Mouse (Mus musculus) monocyte, adult 2 months (primary cell): Measurements from ENCODE around the gene Amd1.
"Not testable (repeated sequence)": the region's sequence is repeated elsewhere in the genome, so short reads cannot be mapped to it uniquely, and the experiment has no call there.

ENCODE experiments used
- DNase-seq, 2 experiments: peaks; one replicate each; pipeline ENCODE4 v3.0.0; 2022; ENCODE audit warnings: low spot score in 2 of 2, low read depth in 1 of 2

Amd1 gene

DNA sequence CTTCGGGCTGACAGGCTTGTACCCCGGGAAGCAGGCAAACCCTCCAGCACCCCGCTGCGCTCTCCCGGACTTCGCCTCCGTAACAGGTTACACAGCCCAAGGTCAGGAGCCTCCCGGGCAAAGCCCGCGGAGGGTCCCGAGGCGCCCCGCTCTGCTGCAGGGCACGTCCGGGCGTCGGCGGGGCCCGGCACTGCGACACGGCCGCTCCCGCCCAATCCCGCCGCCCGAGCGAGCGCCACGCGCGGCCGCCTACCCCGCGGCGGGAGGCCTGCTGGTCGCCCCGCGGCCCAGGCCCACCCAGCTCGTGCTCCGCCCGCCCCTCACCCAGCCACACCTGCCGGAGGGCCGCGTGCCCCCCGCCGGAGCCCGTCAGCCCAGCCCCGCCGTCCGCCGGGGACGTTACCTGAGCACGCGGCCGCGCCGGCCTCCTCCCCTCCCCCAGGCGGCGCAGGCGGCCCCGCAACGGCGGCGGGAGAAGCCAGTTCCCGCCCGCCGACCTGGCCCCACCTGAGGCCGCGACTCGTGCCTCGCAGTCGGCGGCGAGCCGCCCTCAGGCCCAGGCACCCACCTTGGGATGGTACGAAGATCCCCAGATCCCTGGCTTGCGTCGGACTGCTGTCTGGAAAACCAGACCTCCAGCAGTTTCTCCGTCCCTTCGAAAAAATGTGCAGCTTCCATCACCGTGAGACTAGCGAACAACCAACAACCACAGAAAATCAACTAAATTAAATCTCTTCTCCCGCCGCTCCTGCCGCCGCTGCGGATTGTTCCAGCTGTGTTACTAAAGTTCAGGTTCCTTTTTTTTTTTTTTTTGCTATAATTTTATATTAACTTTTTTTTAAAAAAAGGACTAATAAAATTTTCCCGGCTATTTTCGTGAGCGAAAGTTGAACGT is 558 bp downstream of the Amd1 start:
- DNase-seq, result not testable (repeated sequence)

DNA sequence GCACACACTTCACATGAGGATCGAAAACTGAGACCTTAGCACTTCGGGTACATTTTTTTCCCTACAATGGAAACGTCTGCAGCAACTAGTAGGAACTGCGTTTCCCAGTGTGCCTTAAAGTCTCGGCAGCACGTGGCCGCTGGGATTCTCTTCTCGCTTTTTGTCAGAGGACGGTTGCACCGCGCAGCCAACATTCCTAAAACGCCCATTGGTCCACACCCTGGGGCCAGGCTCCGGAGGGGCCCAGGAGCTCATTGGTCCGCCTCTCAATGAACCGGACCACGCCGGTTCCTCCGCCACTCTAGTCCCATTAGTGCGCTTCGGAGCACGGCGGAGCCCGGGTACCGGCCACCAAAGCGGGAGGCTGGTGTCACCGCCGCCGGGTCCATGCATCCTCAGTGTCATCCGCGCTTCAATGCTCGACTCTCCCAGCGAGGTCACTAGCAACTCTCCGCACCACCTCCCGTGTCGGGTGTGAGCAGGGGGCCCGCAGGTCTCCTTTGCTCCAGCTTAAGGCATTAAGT is 1.3 kb downstream of the Amd1 start:
- peak; percentile 14 to 39 for DNase-seq

DNA sequence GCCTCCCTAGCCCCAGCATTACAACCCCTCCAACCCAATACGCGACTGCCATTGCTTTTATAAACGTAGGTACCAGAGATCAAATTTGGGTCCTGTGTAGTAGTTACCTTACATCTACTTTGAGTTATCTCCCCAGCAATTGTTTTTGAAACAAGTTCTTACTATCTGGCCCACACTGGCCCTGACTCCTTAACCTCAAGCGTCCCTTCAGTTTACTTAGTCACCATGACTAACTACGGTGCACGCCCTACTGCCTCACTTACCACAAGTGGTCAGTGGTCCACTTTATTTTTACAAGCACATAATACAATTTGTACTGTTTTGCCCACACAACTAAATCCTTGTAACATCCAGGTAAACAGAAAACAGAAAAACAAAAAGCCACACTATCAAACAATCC is 9.3 kb downstream of the Amd1 start:
- no peak for DNase-seq

- no peak for DNase-seq
Observed at GRCm38 (mm10) chr10:40286767-40287166, 15.2 kb downstream of the Amd1 start.

- no peak for DNase-seq
Observed at GRCm38 (mm10) chr10:40285571-40285970, 16.4 kb downstream of the Amd1 start.

DNA sequence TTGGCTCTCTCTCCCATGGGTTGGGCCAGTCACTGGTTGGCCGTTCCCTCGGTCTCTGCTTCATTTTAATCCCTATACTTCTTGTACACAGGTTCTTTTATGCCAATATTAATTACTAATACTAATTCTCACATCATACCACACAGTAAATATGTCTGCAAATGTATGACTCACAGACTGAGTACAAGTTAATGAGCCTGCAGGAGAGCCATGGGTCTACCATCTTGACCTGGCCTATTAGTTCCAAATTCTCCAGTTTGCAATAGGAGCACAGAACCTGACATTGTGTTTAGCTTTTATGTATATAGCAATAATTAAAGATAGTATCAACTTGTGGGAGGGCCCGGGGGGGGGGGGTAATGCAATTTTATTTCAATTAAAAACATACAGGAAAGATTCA is 17.0 kb downstream of the Amd1 start:
- no peak for DNase-seq

- DNase-seq, result no peak
Observed at GRCm38 (mm10) chr10:40284179-40284831, 17.7 kb downstream of the Amd1 start.

DNA sequence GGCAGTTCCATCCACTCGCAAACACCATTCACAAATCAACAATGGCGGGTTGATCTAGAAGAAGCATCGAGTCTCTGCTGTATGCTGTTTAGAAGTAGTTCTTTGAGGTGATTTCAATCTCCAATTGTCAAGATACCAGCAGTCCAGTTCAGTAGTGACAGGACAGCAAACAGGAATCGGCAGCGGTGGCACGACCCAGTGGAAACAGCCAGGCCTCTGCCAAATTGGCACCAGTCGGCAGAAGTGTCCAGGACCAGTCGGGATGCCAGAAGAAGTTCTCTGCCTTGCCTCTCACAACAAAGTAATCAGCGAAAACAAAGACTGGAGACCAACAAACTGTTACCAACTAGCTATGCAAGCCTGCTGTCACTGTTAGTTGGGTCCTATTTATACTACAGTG is 18.4 kb downstream of the Amd1 start:
- no peak for DNase-seq

GRCm38 (mm10) chr10:40281565-40281964 is 20.4 kb downstream of the Amd1 start:
- no peak for DNase-seq

DNA sequence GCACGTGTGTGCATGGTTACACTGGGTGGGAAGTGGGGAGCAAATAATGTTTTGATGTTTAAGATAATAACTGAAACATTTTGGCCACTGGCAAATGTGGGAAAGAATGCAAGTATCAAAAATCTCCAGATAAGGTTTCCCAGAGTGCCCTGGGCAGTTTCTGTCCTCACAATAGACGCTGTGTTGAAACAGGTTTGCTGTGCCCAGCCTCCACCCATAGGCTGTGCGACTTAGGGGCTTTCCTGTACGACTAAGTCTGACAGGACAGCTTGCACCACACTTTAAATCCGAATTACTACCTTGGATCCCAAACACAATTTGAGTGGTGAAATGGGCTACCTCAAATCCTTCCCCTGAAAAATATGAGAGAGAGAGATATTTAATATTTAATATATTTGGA is 23.7 kb downstream of the Amd1 start:
- no peak for DNase-seq

DNA sequence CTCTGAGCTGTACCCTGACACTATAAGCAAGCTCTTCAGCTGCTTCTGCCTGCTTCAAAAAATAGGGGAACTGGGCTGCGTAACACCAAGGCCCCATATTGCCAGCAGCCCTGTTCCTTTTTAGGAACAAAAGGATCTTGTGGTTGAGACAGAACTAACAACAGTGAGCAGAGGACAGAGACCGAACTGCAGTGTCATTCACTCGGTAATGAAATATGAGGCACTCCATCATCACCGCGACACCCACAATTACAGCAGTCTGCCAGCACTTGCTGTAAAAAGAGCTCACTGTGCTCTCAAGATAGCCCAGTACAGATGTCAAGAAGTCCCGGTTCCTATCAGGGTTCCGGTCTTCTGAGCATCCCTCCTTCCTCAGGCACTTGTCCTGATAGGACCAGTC is 26.0 kb downstream of the Amd1 start:
- DNase-seq, result peak; percentile 49 to 60

DNA sequence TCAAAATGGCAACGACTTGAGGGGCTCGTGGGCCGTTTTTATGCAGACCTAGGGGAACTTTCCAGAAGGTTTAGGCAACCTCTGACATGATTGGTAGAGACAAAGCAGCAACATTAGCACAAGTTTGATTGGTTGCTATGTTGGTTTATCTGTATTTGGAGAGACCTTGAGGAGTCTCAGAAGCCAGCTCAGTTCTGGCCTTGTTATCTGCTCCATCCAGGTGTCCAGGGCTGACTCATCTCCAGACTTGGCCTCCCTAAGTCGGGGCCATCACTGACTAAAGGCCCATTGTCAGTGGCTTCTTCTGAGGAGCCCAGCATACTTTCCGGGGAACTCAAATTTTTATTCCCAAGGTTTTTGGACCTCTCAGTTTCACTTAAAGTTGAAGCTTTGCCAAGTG is 28.0 kb downstream of the Amd1 start:
- no peak for DNase-seq

DNA sequence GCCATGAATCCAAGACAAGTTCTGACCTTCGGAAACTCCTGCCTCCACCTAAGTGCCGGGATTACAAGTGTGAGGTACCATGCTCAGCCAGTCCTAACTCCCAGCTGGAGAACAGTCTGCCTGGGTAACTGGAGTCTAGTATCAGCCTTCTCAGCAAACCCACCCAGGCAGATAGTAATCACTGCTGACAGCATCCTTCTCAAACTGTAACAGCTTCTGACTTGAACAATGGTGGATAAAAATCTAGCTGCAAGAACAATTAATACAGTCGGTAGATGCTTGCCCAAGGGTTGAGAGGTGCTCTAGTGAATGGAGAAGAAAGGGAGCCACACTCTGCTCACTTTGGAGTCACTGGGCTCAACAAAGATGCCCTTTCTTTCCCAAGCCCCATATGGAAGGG is 30.8 kb downstream of the Amd1 start:
- no peak for DNase-seq

DNA sequence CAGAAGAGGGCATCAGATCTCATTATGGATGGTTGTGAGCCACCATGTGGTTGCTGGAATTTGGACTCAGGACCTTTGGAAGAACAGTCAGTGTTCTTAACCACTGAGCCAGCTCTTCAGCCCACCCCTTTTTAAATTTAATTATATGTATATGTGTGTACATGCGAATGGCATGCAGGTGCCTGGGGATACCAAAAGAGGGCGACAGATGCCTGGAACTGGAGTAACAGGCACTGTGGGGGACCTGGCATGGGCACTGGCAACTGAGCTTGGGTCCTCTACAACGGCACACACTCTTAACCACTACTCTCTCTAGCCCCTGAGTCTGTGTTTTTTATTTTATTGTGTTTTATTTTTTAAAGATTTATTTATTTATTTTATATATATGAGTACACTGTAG is 37.1 kb downstream of the Amd1 start:
- DNase-seq, result no peak

DNA sequence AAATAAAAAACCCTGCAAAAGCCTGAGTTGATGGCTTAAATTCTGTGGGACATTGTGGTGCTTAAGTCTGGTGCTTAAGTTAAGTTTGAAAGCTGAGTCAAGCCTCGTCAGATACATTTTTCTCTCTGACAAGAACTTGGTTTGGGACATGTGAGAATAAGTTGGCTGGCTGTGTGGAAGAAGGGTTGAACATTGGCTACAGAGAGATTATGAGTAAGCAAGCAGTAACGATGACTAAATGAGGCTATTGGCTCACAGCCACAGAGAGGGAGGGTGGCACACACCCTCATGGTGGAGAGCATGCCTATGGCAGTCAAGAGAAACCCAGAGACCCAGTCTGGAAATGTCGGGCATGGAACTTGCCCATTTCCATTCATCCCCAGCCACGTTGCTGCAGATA is 38.3 kb downstream of the Amd1 start:
- DNase-seq, result no peak

DNA sequence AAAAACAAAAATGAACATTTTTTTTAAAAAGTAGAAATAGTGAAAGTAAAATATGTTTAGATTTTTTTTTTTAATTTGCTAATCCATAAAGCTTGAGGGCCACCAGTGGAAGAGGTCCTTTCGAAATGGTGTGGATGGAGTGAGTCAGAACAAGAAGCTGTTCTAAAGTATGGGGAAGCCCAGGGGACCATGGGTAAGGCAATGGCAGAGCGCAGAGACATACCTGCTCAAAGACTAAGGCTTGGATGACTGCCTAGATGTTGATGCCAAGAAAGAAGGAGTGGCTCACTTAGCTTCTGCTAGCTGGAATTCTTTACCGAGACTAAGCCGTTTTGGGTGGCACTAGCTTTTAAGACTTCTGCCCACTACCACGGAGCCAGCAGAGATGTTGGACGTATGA is 39.8 kb downstream of the Amd1 start:
- DNase-seq, result no peak

DNA sequence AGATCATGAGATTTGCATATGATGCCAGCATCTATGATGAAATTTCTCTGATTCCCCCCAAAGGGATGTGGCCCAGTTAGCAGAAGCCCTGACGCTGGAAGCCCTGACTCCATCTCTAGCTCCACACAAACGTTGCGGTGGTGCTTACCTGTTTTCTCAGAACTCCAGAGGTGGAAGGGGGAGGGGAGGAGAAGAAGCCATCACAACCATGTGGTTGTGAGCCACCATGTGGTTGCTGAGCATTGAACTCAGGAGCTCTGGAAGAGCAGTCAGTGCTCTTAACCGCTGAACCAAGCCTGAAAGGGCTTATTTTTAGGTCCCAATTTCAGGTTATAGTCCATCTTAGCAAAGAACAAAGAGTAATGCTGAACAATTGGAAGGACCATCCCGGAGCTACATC is 41.7 kb downstream of the Amd1 start:
- DNase-seq, result no peak

DNA sequence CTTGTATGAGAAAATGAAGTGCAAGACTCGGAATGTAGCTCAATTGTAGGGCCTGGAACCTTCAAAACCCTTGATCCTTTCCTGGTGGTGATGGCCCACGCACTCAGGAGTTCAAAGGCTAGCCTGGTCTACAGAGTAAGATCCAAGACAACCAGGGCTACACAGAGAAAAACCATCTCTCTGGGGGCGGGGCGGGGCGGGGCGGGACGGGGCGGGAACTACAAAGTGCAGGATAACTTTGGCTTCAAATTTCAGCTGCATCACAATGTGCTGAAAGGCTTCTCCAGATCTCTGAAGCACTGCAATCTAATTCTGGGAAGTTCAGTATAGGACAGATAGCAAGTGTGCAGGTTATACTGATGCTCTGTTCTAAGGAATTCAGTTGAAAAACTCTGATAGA is 42.4 kb downstream of the Amd1 start:
- no peak for DNase-seq

GRCm38 (mm10) chr10:40258976-40259375 is 43.0 kb downstream of the Amd1 start:
- no peak for DNase-seq

- peak; percentile 42 to 59 for DNase-seq
Observed at GRCm38 (mm10) chr10:40258401-40258966, 43.5 kb downstream of the Amd1 start.

GRCm38 (mm10) chr10:40257414-40258255 is 44.4 kb downstream of the Amd1 start, which contains the start of gene Gtf3c6:
Gtf3c6 (minus strand) TSS chr10:40258108.
- DNase-seq, result peak; percentile 75 to 89
